In genomic region chr5:136703751-136704150, GRCm38 (mm10) we compare ENCODE assay signal across 8 mouse cellular contexts. TPM values are rescaled to one million over a fixed set of nuclear protein-coding genes. Genes with fewer than 3 reads are reported as not detected.
DNase-seq lines count a peak whose midpoint lies in the region; ATAC-seq lines count a peak whose summit lies in the region.

No protein-coding gene starts in this region.

- ATAC-seq in midbrain, embryonic 13.5 days: no peak
- ATAC-seq in kidney, embryonic 14.5 days (ENCODE audit: low FRiP score, low TSS enrichment): peak; percentile 41; the same call in 1 of the 2 replicates
- ATAC-seq in liver, embryonic 11.5 days (replicated peaks; ENCODE audit: low FRiP score): no peak

- H3K9me3 ChIP-seq in midbrain, embryonic 10.5 days (replicated peaks): peaks cover 9% of the 10 kb centered on the region; the same call in 1 of the 2 replicates
- H3K9me3 ChIP-seq in midbrain, embryonic 13.5 days: no peaks in the 10 kb centered on the region
- no peaks in the 10 kb centered on the region; the same call in 1 of the 2 replicates for H3K9me3 ChIP-seq in kidney, embryonic 14.5 days (ENCODE audit: control insufficient read depth, low read length)
- H3K9me3 ChIP-seq in liver, embryonic 11.5 days (ENCODE audit: control insufficient read depth, low read length): 0 out of 2 replicates have a peak, but pooled peaks cover 2% of the 10 kb centered on the region

- WGBS in midbrain, embryonic 10.5 days: 43% methylated on average over 3 of the region's 3 CpGs
- WGBS in midbrain, embryonic 13.5 days: 49% methylated on average over 3 of the region's 3 CpGs
- 41% methylated on average over 3 of the region's 3 CpGs for WGBS in kidney, embryonic 14.5 days
- WGBS in liver, embryonic 11.5 days: 31% methylated on average over 3 of the region's 3 CpGs

- no peaks in the 10 kb centered on the region for H3K27me3 ChIP-seq in midbrain, embryonic 10.5 days (ENCODE audit: low read depth, poor library complexity, severe bottlenecking)
- no peaks in the 10 kb centered on the region for H3K27me3 ChIP-seq in midbrain, embryonic 13.5 days
- H3K27me3 ChIP-seq in kidney, embryonic 14.5 days (ENCODE audit: control insufficient read depth, insufficient read depth, low read length): no peaks in the 10 kb centered on the region
- no peaks in the 10 kb centered on the region for H3K27me3 ChIP-seq in liver, embryonic 11.5 days (replicated peaks; ENCODE audit: control insufficient read depth, insufficient read depth, low read length)

- H3K9ac ChIP-seq in midbrain, embryonic 13.5 days (replicated peaks): no peak overlapping the region
- no peak overlapping the region for H3K9ac ChIP-seq in kidney, embryonic 14.5 days (ENCODE audit: low read depth, low read length)
- H3K9ac ChIP-seq in liver, embryonic 11.5 days (ENCODE audit: low read depth, low read length): no peak overlapping the region

- H3K4me1 ChIP-seq in midbrain, embryonic 10.5 days: no peaks in the 10 kb centered on the region
- H3K4me1 ChIP-seq in midbrain, embryonic 13.5 days (replicated peaks): no peaks in the 10 kb centered on the region
- 0 out of 2 replicates have a peak, but pooled peaks cover 3% of the 10 kb centered on the region for H3K4me1 ChIP-seq in kidney, embryonic 14.5 days (ENCODE audit: control insufficient read depth, insufficient read depth, low read length)
- H3K4me1 ChIP-seq in liver, embryonic 11.5 days (replicated peaks; ENCODE audit: control insufficient read depth, insufficient read depth, low read length): no peaks in the 10 kb centered on the region

- DNase-seq in midbrain, embryonic 10.5 days (ENCODE audit: low spot score): peak; percentile 37
- peak; percentile 42 for DNase-seq in c-Kit-negative CD71-positive TER-119-positive erythroid progenitor cells, embryonic 14.5 days (ENCODE audit: low read depth, low spot score)
- DNase-seq in frontal cortex, postnatal 25 days (ENCODE audit: low spot score in 2 of 2): peak; percentile 57 to 61
- DNase-seq in liver, embryonic 11.5 days (ENCODE audit: low spot score): peak; percentile 52
- peak; percentile 76 for DNase-seq in retina, embryonic 14.5 days (ENCODE audit: low spot score)
- peak; percentile 85 for DNase-seq in thymus, postnatal 14 days

- no peak overlapping the region for H3K27ac ChIP-seq in midbrain, embryonic 10.5 days (replicated peaks)
- H3K27ac ChIP-seq in midbrain, embryonic 13.5 days: no peak overlapping the region
- no peak overlapping the region for H3K27ac ChIP-seq in kidney, embryonic 14.5 days (ENCODE audit: low read depth, low read length)
- H3K27ac ChIP-seq in liver, embryonic 11.5 days (ENCODE audit: low read depth, low read length): no peak overlapping the region

- H3K4me2 ChIP-seq in midbrain, embryonic 13.5 days (replicated peaks): no peak overlapping the region
- no peak overlapping the region for H3K4me2 ChIP-seq in kidney, embryonic 14.5 days (replicated peaks; ENCODE audit: low read depth, low read length)
- H3K4me2 ChIP-seq in liver, embryonic 11.5 days: no peak overlapping the region

- H3K4me3 ChIP-seq in midbrain, embryonic 10.5 days: no peak overlapping the region
- H3K4me3 ChIP-seq in midbrain, embryonic 13.5 days (replicated peaks): no peak overlapping the region
- H3K4me3 ChIP-seq in kidney, embryonic 14.5 days (ENCODE audit: low read length): no peak overlapping the region
- H3K4me3 ChIP-seq in liver, embryonic 11.5 days (ENCODE audit: low read depth, low read length): no peak overlapping the region

- H3K36me3 ChIP-seq in midbrain, embryonic 10.5 days: no peaks in the 10 kb centered on the region
- no peaks in the 10 kb centered on the region for H3K36me3 ChIP-seq in midbrain, embryonic 13.5 days
- H3K36me3 ChIP-seq in kidney, embryonic 14.5 days (ENCODE audit: control insufficient read depth, insufficient read depth, low read length): no peaks in the 10 kb centered on the region
- H3K36me3 ChIP-seq in liver, embryonic 11.5 days (ENCODE audit: control insufficient read depth, insufficient read depth, low read length): no peaks in the 10 kb centered on the region

RNA-seq across cellular contexts. Expression of gene Myl10, which starts 10.8 kb away (rescaled TPM):
- not detected in 2 replicates for polyA plus RNA-seq in midbrain, embryonic 10.5 days (2016; fragmentation: Nextera tagmentation; extraction: Ambion mirVana)
- not detected in 2 replicates for polyA plus RNA-seq in midbrain, embryonic 13.5 days (2015; fragmentation: Nextera tagmentation; extraction: Ambion mirVana)
- polyA plus RNA-seq in kidney, embryonic 14.5 days (2014; fragmentation: Nextera tagmentation; extraction: Ambion mirVana): not detected in 2 replicates
- not detected in 2 replicates for polyA plus RNA-seq in liver, embryonic 11.5 days (2014; fragmentation: Nextera tagmentation; extraction: Ambion mirVana)
